Mouse (Mus musculus) myocyte (in vitro differentiated cells): ENCODE data around the gene Slc13a1.

Source experiments
- CEBPB ChIP-seq: IDR thresholded peaks from 2 replicates; pipeline ENCODE4 v1.6.1; 2011; ENCODE audit warnings: mild to moderate bottlenecking, moderate library complexity; ENCODE audit not compliant: poor library complexity, insufficient read depth, severe bottlenecking
- E2F4 ChIP-seq: IDR thresholded peaks from one replicate; pipeline ENCODE4 v1.6.1; 2011; ENCODE audit warnings: mild to moderate bottlenecking, control low read depth, moderate library complexity; ENCODE audit not compliant: insufficient read depth
- MAX ChIP-seq: IDR thresholded peaks from one replicate; pipeline ENCODE4 v1.6.1; 2011; ENCODE audit warnings: low read depth, mild to moderate bottlenecking, control low read depth
- MYOD1 ChIP-seq, 3 experiments: IDR thresholded peaks; one replicate each; pipeline ENCODE4 v1.6.1; 2011; ENCODE audit warnings: control low read depth in 2 of 3, low read depth in 2 of 3, mild to moderate bottlenecking in 2 of 3, moderate library complexity in 1 of 3; ENCODE audit not compliant: insufficient read length in 2 of 3, control insufficient read depth in 1 of 3
- MYOG ChIP-seq, 3 experiments: IDR thresholded peaks; one replicate each; pipeline ENCODE4 v1.6.1; 2011; ENCODE audit warnings: control low read depth in 2 of 3, low read depth in 2 of 3, mild to moderate bottlenecking in 2 of 3; ENCODE audit not compliant: insufficient read length in 2 of 3, control insufficient read depth in 1 of 3, insufficient read depth in 1 of 3
- POLR2A ChIP-seq: IDR thresholded peaks from one replicate; pipeline ENCODE4 v1.6.1; 2011; ENCODE audit warnings: low read depth, mild to moderate bottlenecking, control low read depth, moderate library complexity; ENCODE audit not compliant: insufficient read length
- POLR2AphosphoS2 ChIP-seq: IDR thresholded peaks from one replicate; pipeline ENCODE4 v1.6.1; 2011; ENCODE audit warnings: low read depth, control low read depth; ENCODE audit not compliant: insufficient read length
- SRF ChIP-seq: IDR thresholded peaks from one replicate; pipeline ENCODE4 v1.6.1; 2011; ENCODE audit warnings: low read depth; ENCODE audit not compliant: control insufficient read depth, insufficient read length
- TCF12 ChIP-seq: IDR thresholded peaks from one replicate; pipeline ENCODE4 v1.6.1; 2011; ENCODE audit warnings: mild to moderate bottlenecking, control low read depth; ENCODE audit not compliant: poor library complexity, insufficient read depth, severe bottlenecking
- TCF3 ChIP-seq: IDR thresholded peaks from one replicate; pipeline ENCODE4 v1.6.1; 2011; ENCODE audit warnings: low read depth, control low read depth; ENCODE audit not compliant: insufficient read length
- USF1 ChIP-seq: IDR thresholded peaks from one replicate; pipeline ENCODE4 v1.6.1; 2011; ENCODE audit warnings: low read depth, mild to moderate bottlenecking, control low read depth, moderate library complexity

GRCm38 (mm10) chr6:24105681-24106080, 62.2 kb downstream of the Slc13a1 start:
- no peak for TF ChIP-seq TCF12
- TF ChIP-seq MAX, result no peak
- no peak for TF ChIP-seq MYOD1 (IDR thresholded peaks at IDR 0.05; ENCODE audit: control insufficient read depth in 1 of 3, insufficient read length in 2 of 3, low read depth in 2 of 3)
- TF ChIP-seq E2F4, result no peak
- TF ChIP-seq POLR2A, result no peak
- TF ChIP-seq MYOG (IDR thresholded peaks at IDR 0.05; ENCODE audit: control insufficient read depth in 1 of 3, insufficient read depth in 1 of 3, insufficient read length in 2 of 3, low read depth in 2 of 3), result no peak
- TF ChIP-seq TCF3, result no peak
- TF ChIP-seq POLR2AphosphoS2, result no peak
- TF ChIP-seq USF1, result no peak
- TF ChIP-seq CEBPB, result no peak
- TF ChIP-seq SRF, result no peak
